Mouse (Mus musculus) heart, postnatal 0 days (tissue): ENCODE data around the gene Hspa12a.

Experiments
- CTCF ChIP-seq: IDR thresholded peaks from 2 replicates; pipeline ENCODE4 v1.5.1; 2016; ENCODE audit warnings: antibody characterized with exemption, control low read depth, low read depth
- EP300 ChIP-seq: IDR thresholded peaks from 2 replicates; pipeline ENCODE4 v1.6.1; 2016; ENCODE audit warnings: antibody characterized with exemption, low read depth

DNA sequence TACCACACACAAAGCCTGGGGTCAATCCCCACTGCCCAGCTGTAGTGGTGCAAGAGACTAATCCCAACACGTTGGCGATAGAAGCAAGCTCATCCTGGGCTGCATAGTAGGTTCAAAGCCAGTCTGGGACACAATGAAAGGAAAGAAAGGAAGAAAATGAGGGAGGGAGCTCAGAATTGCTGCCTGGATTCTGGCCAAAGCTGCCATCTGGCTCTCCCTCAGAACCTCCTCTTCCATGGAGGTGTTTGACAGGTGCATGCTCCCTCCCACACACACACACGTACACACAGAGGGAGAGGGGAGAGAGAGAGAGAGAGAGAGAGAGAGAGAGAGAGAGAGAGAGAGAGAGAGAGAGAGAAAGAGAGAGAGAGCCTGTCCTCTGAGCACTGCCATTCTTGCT lies 47.2 kb downstream of the Hspa12a start:
- TF ChIP-seq CTCF (no peak), EP300 (no peak)
